Mouse (Mus musculus) heart, postnatal 0 days (tissue): ENCODE measurements around the gene Abcg5.

Experiments used
- CTCF ChIP-seq: IDR thresholded peaks from 2 replicates; pipeline ENCODE4 v1.5.1; 2016; ENCODE audit warnings: antibody characterized with exemption, control low read depth, low read depth
- EP300 ChIP-seq: IDR thresholded peaks from 2 replicates; pipeline ENCODE4 v1.6.1; 2016; ENCODE audit warnings: antibody characterized with exemption, low read depth

- TF ChIP-seq CTCF (no peak), EP300 (no peak)
Measured at GRCm38 (mm10) chr17:84681670-84682069, 1.1 kb downstream of the Abcg5 start.
